Mouse (Mus musculus) layer of hippocampus, adult 2 months (tissue): Measurements from ENCODE around the gene Fbxw5. TPM values are rescaled to one million over a fixed set of nuclear protein-coding genes. Genes with fewer than 3 reads are reported as not detected.

Source experiments
- DNase-seq, 2 experiments: peaks; one replicate each; pipeline ENCODE4 v3.0.0; 2022; ENCODE audit warnings: low spot score in 2 of 2
- H3K27ac ChIP-seq: fragments of 200-600 bp; 2 replicates; pipeline ENCODE4 v1.8.1; 2022
- H3K4me3 ChIP-seq: fragments of 200-600 bp; 2 replicates; pipeline ENCODE4 v1.8.1; 2022; ENCODE audit warnings: mild to moderate bottlenecking
- CTCF ChIP-seq: fragments of 200-600 bp; conservative IDR thresholded peaks from 2 replicates; pipeline ENCODE4 v1.8.1; 2022; ENCODE audit warnings: antibody characterized with exemption, mild to moderate bottlenecking, moderate library complexity
- long read RNA-seq, 2 experiments: library from polyadenylated mRNA; stranded (forward); transcript quantifications; one replicate each; pipeline ENCODE4 v2.0.0; 2021; ENCODE audit warnings: borderline mapping rate in 2 of 2
- total RNA-seq, 2 experiments: library from RNA; stranded (reverse); gene quantifications; 2 replicates each; pipeline ENCODE4 v1.2.3; 2021

Fbxw5 gene
- total RNA-seq = 100 to 1,000 TPM; 109 to 120 TPM
- long read RNA-seq, experiment 1, transcript Fbxw5-209 (3 exons, 870 nt) = minor isoform, 5 of 138 reads
- long read RNA-seq, experiment 1, transcript Fbxw5-201 (9 exons, 2,388 nt) = major isoform, 72 of 138 reads
- long read RNA-seq, experiment 1, partial matches to known transcripts = 25 of 138 reads
- long read RNA-seq, experiment 1, other reads (novel, unspliced or antisense) = 36 of 138 reads
- long read RNA-seq, experiment 2, transcript Fbxw5-201 (9 exons, 2,388 nt) = major isoform, 101 of 182 reads
- long read RNA-seq, experiment 2, partial matches to known transcripts = 22 of 182 reads
- long read RNA-seq, experiment 2, other reads (novel, unspliced or antisense) = 57 of 182 reads

- peak; percentile 75 to 88 for DNase-seq
- no peak for TF ChIP-seq CTCF
- Histone ChIP-seq H3K4me3 (peak within 1 kb of the TSS; percentile 68), H3K27ac (peak within 1 kb of the TSS; percentile 96)
These were observed at the start of gene Fbxw5 for GRCm38 (mm10) chr2:25500576-25501405. Gene Fbxw5, plus strand, starts transcription at chr2:25500750.

GRCm38 (mm10) chr2:25450853-25451647, 49.5 kb upstream of the Fbxw5 start:
- no peak for TF ChIP-seq CTCF
- no peak for DNase-seq
- Histone ChIP-seq H3K27ac (no peak overlapping the region), H3K4me3 (no peak overlapping the region)

- no peak overlapping the region for H3K27ac ChIP-seq
- TF ChIP-seq CTCF = no peak
- no peak overlapping the region for H3K4me3 ChIP-seq
- DNase-seq = no peak
These were observed 47.6 kb upstream of the Fbxw5 start for GRCm38 (mm10) chr2:25452951-25453350.

GRCm38 (mm10) chr2:25456205-25456953, 44.2 kb upstream of the Fbxw5 start, which contains the start of gene Clic3:
Gene Clic3, plus strand, starts transcription at chr2:25456838.
- H3K4me3 ChIP-seq = no peak within 1 kb of the TSS
- no peak within 1 kb of the TSS for H3K27ac ChIP-seq
- TF ChIP-seq CTCF = no peak
- DNase-seq = no peak

GRCm38 (mm10) chr2:25457022-25457896, 43.3 kb upstream of the Fbxw5 start:
- Histone ChIP-seq H3K27ac (no peak overlapping the region), H3K4me3 (no peak overlapping the region)
- no peak for TF ChIP-seq CTCF
- DNase-seq = no peak

GRCm38 (mm10) chr2:25458911-25459310, 41.6 kb upstream of the Fbxw5 start:
- H3K4me3 ChIP-seq = no peak overlapping the region
- no peak overlapping the region; the same call in 1 of the 2 replicates for H3K27ac ChIP-seq
- no peak for TF ChIP-seq CTCF

GRCm38 (mm10) chr2:25460135-25460534, 40.4 kb upstream of the Fbxw5 start:
- peak overlapping the region; percentile 89 for H3K4me3 ChIP-seq
- H3K27ac ChIP-seq = peak overlapping the region; percentile 97
- TF ChIP-seq CTCF = no peak
- no peak for DNase-seq

More at GRCm38 (mm10) chr2:25458911-25459310, 41.6 kb upstream of the Fbxw5 start:
- DNase-seq = peak in 1 of 2 experiments; percentile 25

GRCm38 (mm10) chr2:25460551-25461309, 39.8 kb upstream of the Fbxw5 start, which contains the start of gene Paxx:
Gene Paxx, minus strand, starts transcription at chr2:25461094.
- TF ChIP-seq CTCF = peak; percentile 12; the same call in 1 of the 2 replicates
- DNase-seq = peak; percentile 90 to 94

GRCm38 (mm10) chr2:25461407-25461806, 39.1 kb upstream of the Fbxw5 start:
- TF ChIP-seq CTCF = no peak
- no peak for DNase-seq
- peak overlapping the region; percentile 89 for H3K4me3 ChIP-seq
- H3K27ac ChIP-seq = peak overlapping the region; percentile 97

More at GRCm38 (mm10) chr2:25460551-25461309, 39.8 kb upstream of the Fbxw5 start, which contains the start of gene Paxx:
- Histone ChIP-seq H3K27ac (peak within 1 kb of the TSS; percentile 97), H3K4me3 (peak within 1 kb of the TSS; percentile 89)

GRCm38 (mm10) chr2:25463630-25464029, 36.9 kb upstream of the Fbxw5 start:
- DNase-seq = no peak
- Histone ChIP-seq H3K27ac (no peak overlapping the region), H3K4me3 (no peak overlapping the region)
- TF ChIP-seq CTCF = no peak

GRCm38 (mm10) chr2:25465256-25465655, 35.3 kb upstream of the Fbxw5 start:
- TF ChIP-seq CTCF = no peak
- Histone ChIP-seq H3K27ac (no peak overlapping the region), H3K4me3 (no peak overlapping the region)
- no peak for DNase-seq
